Mouse (Mus musculus) brain, embryonic 14.5 days (tissue): ENCODE data around the gene Lpar1.

Experiments
- CTCF ChIP-seq: fragments of 200-500 bp; IDR thresholded peaks from 2 replicates; pipeline ENCODE4 v1.5.1; 2012; ENCODE audit warnings: inconsistent platforms, mild to moderate bottlenecking, moderate library complexity, borderline replicate concordance; ENCODE audit not compliant: insufficient read depth, insufficient read length; ENCODE audit errors: extremely low read depth
- POLR2A ChIP-seq: fragments of 200-500 bp; IDR thresholded peaks from 2 replicates; pipeline ENCODE4 v1.6.1; 2012; ENCODE audit warnings: mild to moderate bottlenecking, inconsistent platforms, borderline replicate concordance; ENCODE audit not compliant: poor library complexity, insufficient read depth, insufficient read length, severe bottlenecking; ENCODE audit errors: extremely low read depth

DNA sequence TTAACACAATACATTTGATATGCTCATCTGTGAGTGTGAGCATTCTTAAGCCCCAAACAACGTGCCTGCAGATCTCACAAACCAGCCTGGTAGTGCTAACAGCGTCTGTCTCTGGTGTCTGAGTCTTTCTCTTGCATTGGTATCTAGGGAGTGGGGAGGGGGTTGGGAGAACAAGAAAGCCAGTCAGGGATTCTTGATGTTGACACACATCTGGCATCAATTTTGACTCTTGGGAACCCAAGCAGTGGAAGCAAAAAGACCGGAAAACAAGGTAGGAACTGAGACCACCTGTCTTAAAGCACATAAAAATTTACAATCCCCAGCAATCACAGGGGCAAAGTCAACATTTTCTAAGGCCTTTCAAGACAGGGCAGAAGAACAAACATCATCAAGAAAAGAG is 23.4 kb downstream of the Lpar1 start:
- TF ChIP-seq CTCF: no peak
- TF ChIP-seq POLR2A: no peak
